Mouse (Mus musculus) bone marrow macrophage, adult 2 months (primary cell): ENCODE data around the gene Gm20823. TPM values are rescaled to one million over a fixed set of nuclear protein-coding genes. Genes with fewer than 3 reads are reported as not detected.
"Not testable (repeated sequence)": the region's sequence is repeated elsewhere in the genome, so short reads cannot be mapped to it uniquely, and the experiment has no call there.

ENCODE experiments used
- H3K27ac ChIP-seq: 2 replicates; pipeline ENCODE4 v1.5.1; 2012; ENCODE audit warnings: low read depth, low read length; ENCODE audit not compliant: insufficient read depth
- H3K4me1 ChIP-seq: 2 replicates; pipeline ENCODE4 v1.6.1; 2012; ENCODE audit warnings: low read length; ENCODE audit not compliant: control insufficient read depth, insufficient read depth
- H3K4me3 ChIP-seq: 2 replicates; pipeline ENCODE4 v1.5.1; 2012; ENCODE audit warnings: mild to moderate bottlenecking, low read length, moderate library complexity; ENCODE audit not compliant: insufficient read depth
- polyA plus RNA-seq: library from polyadenylated mRNA; stranded (reverse); fragments of >200 nt; gene quantifications from 2 replicates; pipeline ENCODE4 v1.2.4, GENCODE M21; 2012; ENCODE audit not compliant: missing spikeins, insufficient read depth, insufficient read length

Gm20823 gene
- polyA plus RNA-seq = not detected in 2 replicates

DNA sequence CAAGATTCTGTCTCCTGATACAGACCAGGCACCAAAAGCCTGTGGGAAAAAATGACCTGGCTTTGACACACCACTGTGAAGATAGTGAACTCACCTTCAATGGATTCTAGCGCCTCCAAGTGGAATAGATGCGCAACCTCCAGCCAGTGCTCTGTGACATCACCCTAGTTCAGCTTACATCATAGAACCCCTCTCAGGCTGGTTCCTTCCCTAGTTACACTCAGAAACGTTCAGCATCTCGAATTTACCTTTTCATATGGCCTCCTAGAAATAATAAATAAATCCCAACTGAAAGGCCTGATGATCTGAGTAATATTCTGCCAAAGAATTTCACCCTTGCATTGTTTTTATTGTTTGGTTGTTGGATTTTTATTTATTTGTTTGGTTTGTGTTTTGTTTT is at the start of gene Gm20823:
TSS of gene Gm20823 (minus strand) at position 101 of the 400 bp plus-strand sequence.
- not testable (repeated sequence) for H3K4me1 ChIP-seq, H3K27ac ChIP-seq, H3K4me3 ChIP-seq
